Mouse (Mus musculus) liver, embryonic 14.5 days (tissue): ENCODE measurements at regions not wholly inside any gene's neighbourhood (a gene's known extent, or its start where the extent isn't known, plus 50 kb on each side); places are given as distances from the start of the nearest gene placed in this dataset.

Experiments
- ATAC-seq: fragments of 200-750 bp; cut with Nextera tagmentation; 2 replicates; pipeline ENCODE4 v1.8.0; 2017; ENCODE audit warnings: moderate number of reproducible peaks, mild to moderate bottlenecking, moderate library complexity; ENCODE audit not compliant: insufficient read depth
- DNase-seq, 3 experiments: peaks; one replicate each; pipeline ENCODE4 v3.0.0-alpha.2; 2012 to 2013; ENCODE audit warnings: low read depth in 3 of 3, low spot score in 3 of 3
- H3K27ac ChIP-seq: fragments of 300-500 bp; sonication (generic); 2 replicates; pipeline ENCODE4 v1.5.1; 2014; ENCODE audit warnings: moderate library complexity, mild to moderate bottlenecking, control low read depth, inconsistent platforms
- H3K27me3 ChIP-seq: fragments of 300-500 bp; sonication (generic); 2 replicates; pipeline ENCODE4 v1.6.1; 2014; ENCODE audit warnings: mild to moderate bottlenecking, low read length, moderate library complexity; ENCODE audit not compliant: control insufficient read depth, insufficient read depth
- H3K36me3 ChIP-seq: fragments of 300-500 bp; sonication (generic); replicated peaks from 2 replicates; pipeline ENCODE4 v1.6.1; 2014; ENCODE audit warnings: low read depth; ENCODE audit not compliant: control insufficient read depth, insufficient read depth
- H3K4me1 ChIP-seq, 2 experiments: fragments of 200-500 bp in 1 of 2; fragments of 300-500 bp in 1 of 2; sonication (generic) in 1 of 2; replicated peaks; 2 replicates each; pipeline ENCODE4 v1.6.1; 2012 to 2014; ENCODE audit warnings: antibody characterized with exemption in 1 of 2, inconsistent platforms in 1 of 2, low read length in 1 of 2; ENCODE audit not compliant: control insufficient read depth in 2 of 2, insufficient read depth in 2 of 2
- H3K4me2 ChIP-seq: fragments of 300-500 bp; sonication (generic); 2 replicates; pipeline ENCODE4 v1.6.1; 2014; ENCODE audit warnings: low read depth, mild to moderate bottlenecking, control low read depth, moderate library complexity
- H3K4me3 ChIP-seq, 2 experiments: fragments of 200-500 bp in 1 of 2; fragments of 300-500 bp in 1 of 2; sonication (generic) in 1 of 2; 2 replicates each; pipeline ENCODE4 v1.5.1; 2012 to 2014; ENCODE audit warnings: low read depth in 2 of 2, low read length in 2 of 2, mild to moderate bottlenecking in 2 of 2, control low read depth in 1 of 2, inconsistent platforms in 1 of 2, moderate library complexity in 1 of 2; ENCODE audit not compliant: insufficient read depth in 1 of 2
- H3K9ac ChIP-seq: fragments of 300-500 bp; sonication (generic); replicated peaks from 2 replicates; pipeline ENCODE4 v1.6.1; 2014; ENCODE audit warnings: mild to moderate bottlenecking, control low read depth, moderate library complexity
- H3K9me3 ChIP-seq: fragments of 300-500 bp; sonication (generic); 2 replicates; pipeline ENCODE4 v1.6.1; 2016; ENCODE audit warnings: low read length, mixed read lengths; ENCODE audit not compliant: control insufficient read depth
- CTCF ChIP-seq: IDR thresholded peaks from 2 replicates; pipeline ENCODE4 v1.5.1; 2016; ENCODE audit warnings: antibody characterized with exemption, low read depth, control low read depth
- EP300 ChIP-seq: IDR thresholded peaks from 2 replicates; pipeline ENCODE4 v1.6.1; 2016; ENCODE audit warnings: antibody characterized with exemption, low read depth
- WGBS: fragments of 180-500 bp; shearing (Covaris S2); extraction: QIAGEN DNeasy Blood & Tissue Kit; methylation state at CpG from one replicate; pipeline ENCODE4 v1.1.7; 2014; ENCODE audit not compliant: insufficient replicate concordance; 5-methylcytosine and 5-hydroxymethylcytosine counted together

- H3K9ac ChIP-seq: no peak overlapping the region
- 35% methylated on average over 4 of the region's 4 CpGs for WGBS
- peak in 1 of 3 experiments; percentile 1 for DNase-seq
These were observed 257.7 kb upstream of the Pkdcc start for GRCm38 (mm10) chr17:82957409-82957808.

GRCm38 (mm10) chr17:82963374-82963773 lies 251.7 kb upstream of the Pkdcc start:
- no peaks in the 10 kb centered on the region for H3K36me3 ChIP-seq
- no peak overlapping the region for H3K27ac ChIP-seq
- no peaks in the 10 kb centered on the region for H3K27me3 ChIP-seq
- H3K4me3 ChIP-seq: no peak overlapping the region
- no peak overlapping the region for H3K9ac ChIP-seq
- H3K4me1 ChIP-seq: no peaks in the 10 kb centered on the region
- DNase-seq: no peak
- no peak overlapping the region for H3K4me2 ChIP-seq
- H3K9me3 ChIP-seq: no peaks in the 10 kb centered on the region
- WGBS: 47% methylated on average over 3 of the region's 3 CpGs
- TF ChIP-seq EP300 (no peak), CTCF (no peak)
- no peak for ATAC-seq

More at GRCm38 (mm10) chr17:82957409-82957808, 257.7 kb upstream of the Pkdcc start:
- H3K4me1 ChIP-seq: no peaks in the 10 kb centered on the region
- no peak for ATAC-seq
- H3K36me3 ChIP-seq: no peaks in the 10 kb centered on the region
- TF ChIP-seq EP300 (no peak), CTCF (peak; percentile 42)
- H3K27ac ChIP-seq: no peak overlapping the region
- no peak overlapping the region for H3K4me3 ChIP-seq
- H3K4me2 ChIP-seq: no peak overlapping the region
- H3K9me3 ChIP-seq: no peaks in the 10 kb centered on the region
- no peaks in the 10 kb centered on the region for H3K27me3 ChIP-seq

- ATAC-seq (no peak), DNase-seq (no peak)
- Histone ChIP-seq H3K4me2 (no peak overlapping the region), H3K9me3 (no peaks in the 10 kb centered on the region), H3K4me3 (no peak overlapping the region), H3K27ac (no peak overlapping the region), H3K4me1 (no peaks in the 10 kb centered on the region), H3K36me3 (no peaks in the 10 kb centered on the region), H3K27me3 (no peaks in the 10 kb centered on the region), H3K9ac (no peak overlapping the region)
- TF ChIP-seq EP300 (no peak), CTCF (no peak)
- 63% methylated on average over 10 of the region's 10 CpGs for WGBS
These were observed 215.4 kb upstream of the Pkdcc start for GRCm38 (mm10) chr17:82999710-83000109.

GRCm38 (mm10) chr17:83000411-83000810 lies 214.7 kb upstream of the Pkdcc start:
- H3K4me1 ChIP-seq: no peaks in the 10 kb centered on the region
- H3K9me3 ChIP-seq: no peaks in the 10 kb centered on the region
- no peak overlapping the region for H3K9ac ChIP-seq
- H3K27ac ChIP-seq: no peak overlapping the region
- no peak for TF ChIP-seq CTCF
- no peak for TF ChIP-seq EP300
- H3K36me3 ChIP-seq: no peaks in the 10 kb centered on the region
- H3K27me3 ChIP-seq: no peaks in the 10 kb centered on the region
- no peak overlapping the region for H3K4me2 ChIP-seq
- 63% methylated on average over 8 of the region's 8 CpGs for WGBS
- DNase-seq: no peak
- no peak overlapping the region for H3K4me3 ChIP-seq
- ATAC-seq: no peak

- 6% methylated on average over 2 of the region's 2 CpGs for WGBS
- Histone ChIP-seq H3K4me1 (no peaks in the 10 kb centered on the region), H3K4me2 (no peak overlapping the region), H3K9ac (no peak overlapping the region), H3K9me3 (no peaks in the 10 kb centered on the region), H3K27me3 (no peaks in the 10 kb centered on the region), H3K27ac (no peak overlapping the region), H3K4me3 (no peak overlapping the region), H3K36me3 (no peaks in the 10 kb centered on the region)
- ATAC-seq (no peak), DNase-seq (no peak)
- TF ChIP-seq EP300 (no peak), CTCF (peak; percentile 47)
These were observed 213.5 kb upstream of the Pkdcc start for GRCm38 (mm10) chr17:83001567-83001966.
